Mouse (Mus musculus) liver, postnatal 0 days (tissue): Measurements from ENCODE around the gene Hba-x. TPM values are rescaled to one million over a fixed set of nuclear protein-coding genes. Genes with fewer than 3 reads are reported as not detected.

Experiments used
- ATAC-seq: fragments of 200-750 bp; cut with Nextera tagmentation; 2 replicates; pipeline ENCODE4 v1.8.0; 2017; ENCODE audit warnings: mild to moderate bottlenecking, moderate library complexity
- DNase-seq: peaks from one replicate; pipeline ENCODE4 v3.0.0-alpha.2; 2016
- H3K27ac ChIP-seq: fragments of 300-500 bp; sonication (generic); 2 replicates; pipeline ENCODE4 v1.5.1; 2014; ENCODE audit warnings: antibody characterized with exemption, moderate library complexity, mild to moderate bottlenecking, low read depth
- H3K27me3 ChIP-seq: fragments of 300-500 bp; sonication (generic); 2 replicates; pipeline ENCODE4 v1.6.1; 2014; ENCODE audit warnings: low read length, control low read depth, mixed read lengths; ENCODE audit not compliant: insufficient read depth
- H3K36me3 ChIP-seq: fragments of 300-500 bp; sonication (generic); replicated peaks from 2 replicates; pipeline ENCODE4 v1.6.1; 2014; ENCODE audit warnings: mild to moderate bottlenecking, control low read depth, low read length, moderate library complexity, mixed read lengths; ENCODE audit not compliant: insufficient read depth
- H3K4me1 ChIP-seq: fragments of 300-500 bp; sonication (generic); 2 replicates; pipeline ENCODE4 v1.6.1; 2014; ENCODE audit warnings: antibody characterized with exemption, mild to moderate bottlenecking, control low read depth; ENCODE audit not compliant: insufficient read depth
- H3K4me2 ChIP-seq: fragments of 300-500 bp; sonication (generic); 2 replicates; pipeline ENCODE4 v1.6.1; 2014; ENCODE audit warnings: low read depth, mild to moderate bottlenecking, low read length, moderate library complexity, mixed read lengths
- H3K4me3 ChIP-seq: fragments of 300-500 bp; sonication (generic); 2 replicates; pipeline ENCODE4 v1.5.1; 2014; ENCODE audit warnings: low read depth, low read length
- H3K9ac ChIP-seq: fragments of 300-500 bp; sonication (generic); replicated peaks from 2 replicates; pipeline ENCODE4 v1.6.1; 2014; ENCODE audit warnings: mild to moderate bottlenecking, moderate library complexity
- H3K9me3 ChIP-seq: fragments of 300-500 bp; sonication (generic); 2 replicates; pipeline ENCODE4 v1.6.1; 2016; ENCODE audit warnings: mild to moderate bottlenecking, control low read depth, low read length, mixed read lengths
- CTCF ChIP-seq: sonication (generic); IDR thresholded peaks from 2 replicates; pipeline ENCODE4 v1.5.1; 2016; ENCODE audit warnings: antibody characterized with exemption, low read depth
- EP300 ChIP-seq: IDR thresholded peaks from 2 replicates; pipeline ENCODE4 v1.6.1; 2016; ENCODE audit warnings: antibody characterized with exemption, low read depth, mild to moderate bottlenecking
- WGBS: fragments of 180-500 bp; shearing (Covaris S2); extraction: QIAGEN DNeasy Blood & Tissue Kit; methylation state at CpG from one replicate; pipeline ENCODE4 v1.1.7; 2014; ENCODE audit not compliant: insufficient replicate concordance; 5-methylcytosine and 5-hydroxymethylcytosine counted together
- polyA plus RNA-seq: library from polyadenylated mRNA; unstranded; fragments of >200 nt; fragmentation: Nextera tagmentation; extraction: Ambion mirVana; gene quantifications from 2 replicates; pipeline ENCODE4 v1.2.1, GENCODE M21; 2015

Hba-x gene
- polyA plus RNA-seq, 1 experiment from 2014 or later, result 5.6 TPM

DNA sequence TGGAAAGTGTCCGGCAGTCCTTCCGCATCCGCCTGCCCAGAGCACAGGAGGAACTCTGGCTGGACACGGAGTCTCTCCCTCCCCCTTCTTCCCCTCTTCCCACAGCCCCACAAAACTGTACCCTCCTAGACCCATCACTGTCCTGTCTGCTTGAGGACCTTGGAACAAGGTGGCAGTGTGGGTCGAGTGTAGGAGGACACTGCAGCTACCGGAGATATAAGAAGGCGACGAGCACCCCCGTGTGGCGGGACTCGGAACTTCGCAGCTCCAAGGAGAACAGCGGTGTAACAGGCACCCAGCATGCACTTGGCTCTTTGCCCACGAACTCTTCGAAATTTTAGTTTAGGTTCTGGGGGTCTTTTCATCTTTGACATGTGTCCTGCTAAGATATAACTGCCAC is 48.4 kb downstream of the Hba-x start:
- Histone ChIP-seq H3K36me3 (no peaks in the 10 kb centered on the region), H3K4me2 (peak overlapping the region; percentile 63), H3K4me1 (0 out of 2 replicates have a peak, but pooled peaks cover 3% of the 10 kb centered on the region), H3K27me3 (peaks cover 4% of the 10 kb centered on the region; the same call in 1 of the 2 replicates), H3K9ac (0 out of 2 replicates have a peak overlapping the region, but pooled peaks have one; percentile 22), H3K9me3 (no peaks in the 10 kb centered on the region), H3K4me3 (peak overlapping the region; percentile 26; the same call in 1 of the 2 replicates), H3K27ac (no peak overlapping the region)
- TF ChIP-seq CTCF, result peak; percentile 96
- TF ChIP-seq EP300, result no peak
- WGBS, result 6% methylated on average over 15 of the region's 15 CpGs
- ATAC-seq, result peak; percentile 89
- DNase-seq, result peak; percentile 93

Other genes with a start within 250 kb of the Hba-x start
- gene Il9r, start 76.1 kb upstream of the Hba-x start, polyA plus RNA-seq, result 0.05 TPM in 1 of 2 replicates, not detected in the other
- 30.1 and 32.9 TPM in 2 replicates for gene Snrnp25, start 71.0 kb upstream of the Hba-x start, polyA plus RNA-seq
- 4.8 and 6.4 TPM in 2 replicates for gene Rhbdf1, start 54.1 kb upstream of the Hba-x start, polyA plus RNA-seq
- 13.5 and 14.2 TPM in 2 replicates for gene Mpg, start 49.9 kb upstream of the Hba-x start, polyA plus RNA-seq
- 22.8 and 26.2 TPM in 2 replicates for gene Nprl3, start 8.7 kb upstream of the Hba-x start, polyA plus RNA-seq
- 32,136 and 32,798 TPM in 2 replicates for gene Hba-a1, start 7.1 kb downstream of the Hba-x start, polyA plus RNA-seq
- gene Hbq1b, start 10.6 kb downstream of the Hba-x start, polyA plus RNA-seq, result 70.9 and 75.1 TPM in 2 replicates
- gene Hba-a2, start 20.1 kb downstream of the Hba-x start, polyA plus RNA-seq, result 64,656 and 66,091 TPM in 2 replicates
- gene Hbq1a, start 23.7 kb downstream of the Hba-x start, polyA plus RNA-seq, result 3.0 and 4.4 TPM in 2 replicates
- gene Sh3pxd2b, start 71.4 kb downstream of the Hba-x start, polyA plus RNA-seq, result 0.49 and 0.79 TPM in 2 replicates
- 3.1 and 3.2 TPM in 2 replicates for gene Ubtd2, start 179.0 kb downstream of the Hba-x start, polyA plus RNA-seq